Mouse (Mus musculus) hindbrain, postnatal 0 days (tissue): ENCODE measurements around the gene Sox21. TPM values are rescaled to one million over a fixed set of nuclear protein-coding genes. Genes with fewer than 3 reads are reported as not detected.

Experiments used
- ATAC-seq: fragments of 200-750 bp; cut with Nextera tagmentation; 2 replicates; pipeline ENCODE4 v1.8.0; 2017; ENCODE audit warnings: mild to moderate bottlenecking, moderate TSS enrichment, moderate library complexity
- DNase-seq: peaks from one replicate; pipeline ENCODE4 v3.0.0-alpha.2; 2015; ENCODE audit warnings: low spot score
- H3K27ac ChIP-seq: fragments of 300-500 bp; sonication (generic); 2 replicates; pipeline ENCODE4 v1.5.1; 2014; ENCODE audit warnings: mild to moderate bottlenecking
- H3K27me3 ChIP-seq: fragments of 300-500 bp; sonication (generic); 2 replicates; pipeline ENCODE4 v1.6.1; 2014; ENCODE audit warnings: low read length, mixed read lengths; ENCODE audit not compliant: insufficient read depth
- H3K36me3 ChIP-seq: fragments of 300-500 bp; sonication (generic); 2 replicates; pipeline ENCODE4 v1.6.1; 2014; ENCODE audit warnings: low read length, mixed read lengths; ENCODE audit not compliant: insufficient read depth
- H3K4me1 ChIP-seq: fragments of 300-500 bp; sonication (generic); 2 replicates; pipeline ENCODE4 v1.6.1; 2014; ENCODE audit warnings: antibody characterized with exemption, low read length, mixed read lengths; ENCODE audit not compliant: insufficient read depth
- H3K4me2 ChIP-seq: fragments of 300-500 bp; sonication (generic); 2 replicates; pipeline ENCODE4 v1.6.1; 2014; ENCODE audit warnings: low read depth, mild to moderate bottlenecking, low read length, moderate library complexity, mixed read lengths
- H3K4me3 ChIP-seq: fragments of 300-500 bp; sonication (generic); 2 replicates; pipeline ENCODE4 v1.5.1; 2014; ENCODE audit warnings: low read length
- H3K9ac ChIP-seq: fragments of 300-500 bp; sonication (generic); replicated peaks from 2 replicates; pipeline ENCODE4 v1.6.1; 2014; ENCODE audit warnings: mild to moderate bottlenecking, low read length, moderate library complexity, mixed read lengths
- H3K9me3 ChIP-seq: fragments of 300-500 bp; sonication (generic); 2 replicates; pipeline ENCODE4 v1.6.1; 2016; ENCODE audit warnings: low read length, mixed read lengths
- CTCF ChIP-seq: IDR thresholded peaks from 2 replicates; pipeline ENCODE4 v1.5.1; 2016; ENCODE audit warnings: antibody characterized with exemption, control low read depth, low read depth
- WGBS: fragments of 180-500 bp; shearing (Covaris S2); extraction: QIAGEN DNeasy Blood & Tissue Kit; methylation state at CpG from one replicate; pipeline ENCODE4 v1.1.7; 2014; 5-methylcytosine and 5-hydroxymethylcytosine counted together
- polyA plus RNA-seq: library from polyadenylated mRNA; unstranded; fragments of >200 nt; fragmentation: Nextera tagmentation; extraction: Ambion mirVana; gene quantifications from 2 replicates; pipeline ENCODE4 v1.2.1, GENCODE M21; 2015
- total RNA-seq: library from RNA; depleted of rRNA; stranded (reverse); fragments of >200 nt; gene quantifications from 2 replicates; pipeline ENCODE4 v1.2.3, GENCODE M21; 2014

Sox21 gene
- total and polyA plus RNA-seq, 2 experiments from 2014 or later, result 4.1 to 15.9 TPM

DNA sequence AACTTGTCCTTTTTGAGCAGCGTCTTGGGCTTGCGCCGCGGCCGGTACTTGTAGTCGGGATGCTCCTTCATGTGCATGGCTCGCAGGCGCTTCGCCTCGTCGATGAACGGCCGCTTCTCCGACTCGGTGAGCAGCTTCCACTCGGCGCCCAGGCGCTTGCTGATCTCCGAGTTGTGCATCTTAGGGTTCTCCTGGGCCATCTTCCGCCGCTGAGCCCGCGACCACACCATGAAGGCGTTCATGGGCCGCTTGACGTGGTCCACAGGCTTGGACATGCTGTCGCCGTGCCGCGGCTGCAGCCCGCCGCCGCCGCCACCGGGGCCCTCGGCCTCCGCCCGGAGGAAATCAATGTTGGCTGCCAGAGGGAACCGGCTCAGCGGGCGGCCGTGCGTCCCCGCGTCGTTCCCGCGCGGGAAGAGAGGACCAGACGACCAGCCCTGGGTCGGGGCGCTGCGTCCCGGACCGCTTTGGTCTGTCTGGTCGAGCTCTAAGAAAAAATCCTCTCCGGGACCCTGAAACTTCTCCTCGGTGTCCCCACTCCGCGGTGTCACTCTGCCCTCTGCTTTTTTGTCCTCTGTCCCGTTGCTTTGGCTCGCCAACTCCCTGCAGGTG lies 1.4 kb downstream of the Sox21 start:
- H3K27ac ChIP-seq, result peak overlapping the region; percentile 71
- WGBS, result under 1% methylated on average over 61 of the region's 62 CpGs
- no peaks in the 10 kb centered on the region for H3K4me1 ChIP-seq
- H3K9ac ChIP-seq, result peak overlapping the region; percentile 56
- peak overlapping the region; percentile 52 for H3K4me3 ChIP-seq
- TF ChIP-seq CTCF, result no peak
- no peak for ATAC-seq
- H3K4me2 ChIP-seq, result peak overlapping the region; percentile 68
- no peaks in the 10 kb centered on the region for H3K36me3 ChIP-seq
- peak; percentile 34 for DNase-seq
- H3K27me3 ChIP-seq, result peaks cover 50% of the 10 kb centered on the region
- no peaks in the 10 kb centered on the region for H3K9me3 ChIP-seq

GRCm38 (mm10) chr14:118234541-118235210 lies 2.2 kb downstream of the Sox21 start:
- H3K9ac ChIP-seq, result peak overlapping the region; percentile 56
- H3K27ac ChIP-seq, result peak overlapping the region; percentile 71; the same call in 1 of the 2 replicates
- no peaks in the 10 kb centered on the region for H3K4me1 ChIP-seq
- DNase-seq (peak; percentile 21), ATAC-seq (no peak)
- peak overlapping the region; percentile 68 for H3K4me2 ChIP-seq
- WGBS, result 3% methylated on average over 73 of the region's 84 CpGs
- peak overlapping the region; percentile 52 for H3K4me3 ChIP-seq
- no peak for TF ChIP-seq CTCF
- no peaks in the 10 kb centered on the region for H3K9me3 ChIP-seq
- H3K36me3 ChIP-seq, result no peaks in the 10 kb centered on the region
- H3K27me3 ChIP-seq, result peaks cover 47% of the 10 kb centered on the region

- H3K9ac ChIP-seq, result peak overlapping the region; percentile 56
- DNase-seq, result peak; percentile 22
- ATAC-seq, result no peak
- no peak for TF ChIP-seq CTCF
- peak overlapping the region; percentile 68 for H3K4me2 ChIP-seq
- H3K4me1 ChIP-seq, result no peaks in the 10 kb centered on the region
- WGBS, result 5% methylated on average over 26 of the region's 26 CpGs
- no peaks in the 10 kb centered on the region for H3K36me3 ChIP-seq
- peak overlapping the region; percentile 71; the same call in 1 of the 2 replicates for H3K27ac ChIP-seq
- H3K27me3 ChIP-seq, result peaks cover 40% of the 10 kb centered on the region
- H3K9me3 ChIP-seq, result no peaks in the 10 kb centered on the region
- H3K4me3 ChIP-seq, result peak overlapping the region; percentile 52
Measured at GRCm38 (mm10) chr14:118233786-118234540, 2.9 kb downstream of the Sox21 start.

DNA sequence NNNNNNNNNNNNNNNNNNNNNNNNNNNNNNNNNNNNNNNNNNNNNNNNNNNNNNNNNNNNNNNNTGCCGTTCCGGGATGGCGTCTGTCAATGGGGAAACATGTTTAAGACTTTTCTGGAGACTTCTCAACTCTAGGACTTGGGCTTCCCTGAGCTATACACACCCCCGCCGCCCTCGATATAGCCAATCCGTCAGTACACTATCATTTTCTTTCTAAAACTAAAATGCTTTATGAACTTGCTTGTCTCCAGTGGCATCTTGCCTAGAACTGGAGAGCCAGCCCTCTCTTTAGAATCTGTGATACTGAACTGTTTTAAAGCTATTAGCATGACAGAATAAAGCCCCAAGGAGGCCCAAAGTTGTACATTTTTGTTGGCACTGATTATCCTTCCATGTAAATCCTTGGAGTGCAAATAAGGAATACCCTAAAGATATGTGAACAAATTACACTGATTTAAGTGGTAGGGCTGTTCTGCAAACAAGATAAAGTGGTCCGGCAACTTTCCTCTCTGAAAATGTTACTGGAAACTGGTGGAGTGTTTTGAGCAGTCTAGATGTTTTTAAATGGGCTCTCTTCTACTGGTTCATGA lies 4.4 kb downstream of the Sox21 start:
- Histone ChIP-seq H3K36me3 (no peaks in the 10 kb centered on the region), H3K4me1 (no peaks in the 10 kb centered on the region), H3K4me2 (peak overlapping the region; percentile 49), H3K27ac (peak overlapping the region; percentile 73; the same call in 1 of the 2 replicates), H3K27me3 (peaks cover 46% of the 10 kb centered on the region), H3K9me3 (no peaks in the 10 kb centered on the region), H3K9ac (no peak overlapping the region), H3K4me3 (peak overlapping the region; percentile 18)
- ATAC-seq (no peak), DNase-seq (peak; percentile 27)
- WGBS, result 4% methylated on average over 8 of the region's 8 CpGs
- TF ChIP-seq CTCF, result no peak

GRCm38 (mm10) chr14:118226471-118227155 lies 10.2 kb downstream of the Sox21 start:
- H3K4me2 ChIP-seq, result peak overlapping the region; percentile 40
- no peaks in the 10 kb centered on the region for H3K9me3 ChIP-seq
- WGBS, result 6% methylated on average over 21 of the region's 21 CpGs
- no peaks in the 10 kb centered on the region for H3K4me1 ChIP-seq
- H3K4me3 ChIP-seq, result no peak overlapping the region
- H3K36me3 ChIP-seq, result no peaks in the 10 kb centered on the region
- H3K9ac ChIP-seq, result no peak overlapping the region
- H3K27me3 ChIP-seq, result peaks cover 32% of the 10 kb centered on the region
- TF ChIP-seq CTCF, result no peak
- no peak overlapping the region for H3K27ac ChIP-seq
- ATAC-seq, result no peak
- DNase-seq, result no peak

- Histone ChIP-seq H3K4me2 (peak overlapping the region; percentile 40), H3K9ac (no peak overlapping the region), H3K9me3 (no peaks in the 10 kb centered on the region), H3K4me1 (no peaks in the 10 kb centered on the region), H3K27ac (no peak overlapping the region), H3K4me3 (0 out of 2 replicates have a peak overlapping the region, but pooled peaks have one; percentile 3), H3K36me3 (no peaks in the 10 kb centered on the region), H3K27me3 (peaks cover 26% of the 10 kb centered on the region)
- no peak for TF ChIP-seq CTCF
- ATAC-seq, result peak; percentile 53; the same call in 1 of the 2 replicates
- WGBS, result 2% methylated on average over 21 of the region's 21 CpGs
- peak; percentile 52 for DNase-seq
Measured at GRCm38 (mm10) chr14:118225911-118226310, 10.9 kb downstream of the Sox21 start.
